Mouse (Mus musculus) inflammation-experienced regulatory T-cells, adult 6 months (primary cell): ENCODE measurements around the gene Ints1. TPM values are rescaled to one million over a fixed set of nuclear protein-coding genes. Genes with fewer than 3 reads are reported as not detected.

Experiments
- ATAC-seq: one replicate; pipeline ENCODE4 v1.8.0; 2017
- polyA plus RNA-seq, 3 experiments: library from polyadenylated mRNA; unstranded; fragments of 100-300 nt; shearing (Covaris generic); gene quantifications; one replicate each; pipeline ENCODE4 v1.2.1; 2017

The Ints1 gene
- polyA plus RNA-seq, 3 experiments from 2014 or later, result 12.9 to 21.0 (median 16.1) TPM

- ATAC-seq, result no peak
These were observed 72.6 kb downstream of the Ints1 start for GRCm38 (mm10) chr5:139702905-139703304.

GRCm38 (mm10) chr5:139702236-139702635 is 73.2 kb downstream of the Ints1 start:
- no peak for ATAC-seq

Other genes starting within 250 kb of the Ints1 start
- not detected for gene Uncx, start 232.2 kb downstream of the Ints1 start, polyA plus RNA-seq
- not detected for gene Micall2, start 39.3 kb downstream of the Ints1 start, polyA plus RNA-seq
- 10 to 100 TPM; 10.7 to 12.5 (median 11.0) TPM for gene Mafk, start 15.8 kb upstream of the Ints1 start, polyA plus RNA-seq
- under 1 TPM in 1 of 3 experiments, not detected in 2; 0.12 TPM for gene Tmem184a, start 44.2 kb upstream of the Ints1 start, polyA plus RNA-seq
- gene Gm26938, start 50.7 kb upstream of the Ints1 start, polyA plus RNA-seq, result not detected
- 10 to 100 TPM; 48.7 to 56.0 (median 50.0) TPM for gene Psmg3, start 51.2 kb upstream of the Ints1 start, polyA plus RNA-seq
- gene Elfn1, start 132.3 kb upstream of the Ints1 start, polyA plus RNA-seq, result not detected